Mouse (Mus musculus) lung, postnatal 0 days (tissue): Measurements from ENCODE around the gene Jph4.

Source experiments
- CTCF ChIP-seq: IDR thresholded peaks from 2 replicates; pipeline ENCODE4 v1.5.1; 2016; ENCODE audit warnings: antibody characterized with exemption, mild to moderate bottlenecking
- EP300 ChIP-seq: IDR thresholded peaks from 2 replicates; pipeline ENCODE4 v1.6.1; 2016; ENCODE audit warnings: antibody characterized with exemption, mild to moderate bottlenecking, control low read depth

GRCm38 (mm10) chr14:55061845-55062244 lies 54.9 kb downstream of the Jph4 start:
- no peak for TF ChIP-seq CTCF
- TF ChIP-seq EP300, result no peak
